Mouse (Mus musculus) myocyte (in vitro differentiated cells): ENCODE data around the gene Tedc1.

ENCODE experiments used
- MAX ChIP-seq: IDR thresholded peaks from one replicate; pipeline ENCODE4 v1.6.1; 2011; ENCODE audit warnings: low read depth, mild to moderate bottlenecking, control low read depth
- MYOG ChIP-seq, 3 experiments: IDR thresholded peaks; one replicate each; pipeline ENCODE4 v1.6.1; 2011; ENCODE audit warnings: control low read depth in 2 of 3, low read depth in 2 of 3, mild to moderate bottlenecking in 2 of 3; ENCODE audit not compliant: insufficient read length in 2 of 3, control insufficient read depth in 1 of 3, insufficient read depth in 1 of 3
- POLR2A ChIP-seq: IDR thresholded peaks from one replicate; pipeline ENCODE4 v1.6.1; 2011; ENCODE audit warnings: low read depth, mild to moderate bottlenecking, control low read depth, moderate library complexity; ENCODE audit not compliant: insufficient read length
- REST ChIP-seq: IDR thresholded peaks from one replicate; pipeline ENCODE4 v1.6.1; 2011; ENCODE audit warnings: mild to moderate bottlenecking, control low read depth, moderate library complexity; ENCODE audit not compliant: insufficient read depth, insufficient read length
- USF1 ChIP-seq: IDR thresholded peaks from one replicate; pipeline ENCODE4 v1.6.1; 2011; ENCODE audit warnings: low read depth, mild to moderate bottlenecking, control low read depth, moderate library complexity

GRCm38 (mm10) chr12:113133861-113134403 is 22.3 kb upstream of the Tedc1 start:
- TF ChIP-seq MAX (no peak), POLR2A (no peak), REST (no peak), USF1 (no peak), MYOG (IDR thresholded peaks at IDR 0.05; ENCODE audit: control insufficient read depth in 1 of 3, insufficient read depth in 1 of 3, insufficient read length in 2 of 3, low read depth in 2 of 3) (no peak)
